Mouse (Mus musculus): ENCODE measurements around the gene Terb1.

The Terb1 gene

GRCm38 (mm10) chr8:104446016-104446415 is 63.7 kb downstream of the Terb1 start:
- DNase-seq, result no peak

DNA sequence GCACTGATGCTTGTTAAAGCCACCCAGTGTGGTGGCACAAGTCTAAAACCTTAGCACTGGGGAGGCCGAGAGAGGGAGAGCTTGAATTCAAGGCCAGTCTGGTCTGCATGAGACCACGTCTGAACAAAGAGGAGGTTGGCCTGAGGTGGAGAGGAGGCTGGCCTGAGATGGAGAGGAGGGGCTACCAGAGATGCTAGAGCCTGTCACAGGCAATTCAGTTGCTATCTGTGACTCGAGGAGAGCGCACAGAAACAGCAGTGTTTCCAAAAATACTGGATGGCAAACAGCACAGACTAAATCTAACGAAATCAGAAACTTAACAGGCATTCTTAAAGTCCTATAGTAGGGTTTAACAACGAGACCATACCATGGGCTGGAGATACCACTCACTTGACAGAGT is 64.5 kb downstream of the Terb1 start:
- no peak for DNase-seq

DNA sequence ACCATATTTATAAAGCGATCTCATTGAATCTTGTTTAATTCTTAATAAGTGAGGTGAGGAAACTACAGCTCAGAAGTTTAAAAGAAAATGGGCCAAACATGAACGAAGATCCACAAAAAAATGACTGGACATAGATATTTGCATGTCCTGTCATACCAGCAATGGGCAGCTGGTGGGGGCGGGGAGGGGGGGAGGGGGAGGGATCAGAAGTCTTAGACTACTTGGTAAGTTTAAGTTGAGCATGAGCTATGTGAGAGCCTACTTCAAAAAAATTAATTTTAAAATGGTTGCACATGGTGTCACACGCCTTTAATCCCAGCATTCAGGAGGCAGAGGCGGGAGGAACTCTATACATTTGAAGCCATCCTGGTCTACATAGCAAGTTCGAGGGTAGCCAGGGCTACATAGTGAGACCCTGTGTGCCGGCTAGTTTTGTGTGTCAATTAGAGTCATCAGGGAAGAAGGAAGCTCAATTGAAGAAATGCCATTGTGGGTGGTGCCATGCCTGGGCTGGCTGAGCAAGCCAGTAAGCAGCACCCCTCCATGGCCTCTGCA is 66.5 kb downstream of the Terb1 start:
- no peak for DNase-seq

DNA sequence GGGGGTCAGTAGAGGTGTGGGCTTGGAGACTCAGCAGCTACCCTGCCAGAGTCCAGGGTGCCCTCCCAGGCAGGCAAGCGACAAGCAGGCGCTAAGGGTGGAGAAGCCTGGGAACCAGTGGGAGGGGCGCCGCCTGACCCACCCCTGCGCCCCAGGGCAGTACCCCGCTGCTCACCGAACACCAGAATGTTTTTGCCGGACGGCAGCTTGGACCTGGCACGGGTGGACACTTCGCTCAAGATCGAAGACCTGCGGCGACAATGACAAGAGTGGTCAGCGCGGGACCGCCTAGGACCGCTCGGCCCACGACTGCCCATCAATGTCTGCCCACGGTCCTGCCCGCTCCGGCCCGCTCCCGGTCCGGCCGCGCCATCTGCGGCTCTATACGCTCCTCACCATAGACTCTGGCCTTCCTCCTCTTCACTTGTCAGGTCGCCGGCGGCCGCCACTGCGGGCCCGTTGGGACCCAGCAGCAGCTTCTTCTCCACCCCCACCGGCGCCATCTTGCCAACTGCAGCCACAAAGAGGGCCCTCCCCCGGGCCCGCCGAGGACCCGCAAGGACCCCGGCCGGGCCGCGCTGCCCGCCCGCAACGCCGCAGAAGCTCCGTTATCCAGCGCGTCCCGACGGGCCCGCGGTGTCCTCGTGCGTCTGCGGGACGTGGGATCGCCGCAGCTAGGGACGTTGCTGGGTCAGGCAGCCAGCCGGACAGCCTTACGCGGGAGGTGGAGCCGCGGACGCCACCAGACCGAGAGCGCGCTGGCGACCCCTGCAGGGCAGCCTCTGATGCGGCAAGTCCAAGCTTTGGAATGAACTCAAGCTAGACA is 67.2 kb downstream of the Terb1 start, which contains the start of gene Dync1li2:
Dync1li2 (minus strand) TSS at position 749 of the 826 bp plus-strand sequence.
- DNase-seq, result peak; percentile 71 to 78

DNA sequence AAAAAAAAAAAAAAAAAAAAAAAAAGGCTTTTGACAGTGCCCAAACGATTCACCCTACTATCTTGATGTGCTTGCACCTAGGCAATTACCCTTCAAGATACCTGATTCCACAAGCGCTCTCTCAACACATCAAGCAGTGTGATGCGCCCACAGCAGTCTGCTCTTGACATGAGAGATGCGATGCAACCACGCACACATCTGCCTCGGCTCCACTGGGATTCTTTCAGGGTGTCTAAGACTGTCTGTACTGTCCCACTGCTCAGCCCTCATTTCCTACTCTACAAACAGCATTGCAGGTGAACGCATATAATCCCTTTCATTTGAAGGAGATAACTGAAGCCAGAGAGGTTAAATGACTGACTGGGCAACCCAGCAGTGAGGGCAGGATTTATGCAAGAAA is 68.1 kb downstream of the Terb1 start:
- no peak for DNase-seq

GRCm38 (mm10) chr8:104439461-104439860 is 70.2 kb downstream of the Terb1 start:
- no peak for DNase-seq

- DNase-seq, result no peak
Measured at GRCm38 (mm10) chr8:104437494-104438135, 72.1 kb downstream of the Terb1 start.

GRCm38 (mm10) chr8:104436591-104436990 is 73.1 kb downstream of the Terb1 start:
- DNase-seq, result no peak

DNA sequence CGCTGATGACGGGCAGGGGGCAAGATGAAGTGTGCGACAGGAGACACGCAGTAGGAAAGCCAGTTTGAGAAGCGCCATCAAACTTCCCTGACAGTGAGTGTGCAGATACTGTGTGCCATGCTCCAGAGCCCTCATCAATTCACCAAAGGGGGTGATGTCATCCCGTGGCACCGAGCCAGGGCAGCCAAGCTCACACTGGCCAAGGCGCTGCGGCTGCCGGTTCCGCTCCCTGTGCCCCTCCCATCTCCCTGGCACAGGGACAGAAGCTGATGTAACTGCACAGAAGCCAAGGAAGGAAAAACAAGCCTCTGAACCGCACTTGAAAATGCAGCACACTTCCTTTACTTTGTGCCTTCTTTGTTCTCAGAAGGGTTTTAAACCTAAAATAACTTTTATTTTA is 73.7 kb downstream of the Terb1 start:
- peak; percentile 60 to 66 for DNase-seq

DNA sequence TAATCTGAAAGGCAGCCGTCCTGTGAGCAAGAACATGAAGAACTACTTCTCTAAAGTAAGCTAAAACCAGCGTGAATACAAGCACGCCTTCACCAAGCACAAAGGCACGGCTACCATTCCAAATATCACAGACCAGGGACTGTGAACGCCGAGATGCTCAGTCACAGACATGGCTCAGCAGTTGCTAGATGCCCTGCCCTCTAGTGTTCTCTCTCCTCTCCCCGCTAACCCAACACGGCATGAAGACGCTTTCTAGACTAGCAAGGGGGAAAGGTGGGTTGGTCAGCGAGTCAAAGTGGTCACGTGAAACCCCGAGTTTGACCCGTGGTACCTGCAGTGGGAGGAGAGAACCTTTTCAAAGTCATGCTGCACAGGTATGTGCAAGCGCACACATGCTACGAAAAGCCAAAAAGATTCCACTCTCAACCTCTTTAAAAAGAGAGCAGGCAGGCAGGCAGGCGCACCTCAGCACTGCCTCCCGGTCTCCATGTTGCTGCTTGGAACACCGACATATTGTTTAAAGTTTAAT is 74.8 kb downstream of the Terb1 start:
- no peak for DNase-seq

- DNase-seq, result no peak
Measured at GRCm38 (mm10) chr8:104434275-104434674, 75.4 kb downstream of the Terb1 start.

GRCm38 (mm10) chr8:104433191-104433842 is 76.4 kb downstream of the Terb1 start:
- no peak for DNase-seq

DNA sequence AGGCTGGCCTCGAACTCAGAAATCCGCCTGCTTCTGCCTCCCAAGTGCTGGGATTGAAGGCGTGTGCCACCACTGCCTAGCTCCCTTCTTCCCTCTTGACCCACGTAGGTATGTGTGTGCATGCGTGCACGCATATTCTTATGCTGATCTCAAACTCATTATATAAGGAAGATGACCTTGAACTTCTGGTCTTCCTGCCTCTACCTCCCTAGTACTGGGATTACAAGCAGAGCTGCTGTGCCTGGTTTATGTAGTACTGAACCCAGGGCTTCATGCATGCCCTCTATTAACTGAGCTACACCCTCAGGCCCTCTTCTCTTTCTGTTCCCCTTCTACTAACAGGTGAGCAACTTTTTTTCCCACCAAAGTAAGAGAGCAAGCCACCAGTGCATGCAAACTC is 77.1 kb downstream of the Terb1 start:
- DNase-seq, result no peak

- DNase-seq, result no peak
Measured at GRCm38 (mm10) chr8:104430230-104430629, 79.5 kb downstream of the Terb1 start.

DNA sequence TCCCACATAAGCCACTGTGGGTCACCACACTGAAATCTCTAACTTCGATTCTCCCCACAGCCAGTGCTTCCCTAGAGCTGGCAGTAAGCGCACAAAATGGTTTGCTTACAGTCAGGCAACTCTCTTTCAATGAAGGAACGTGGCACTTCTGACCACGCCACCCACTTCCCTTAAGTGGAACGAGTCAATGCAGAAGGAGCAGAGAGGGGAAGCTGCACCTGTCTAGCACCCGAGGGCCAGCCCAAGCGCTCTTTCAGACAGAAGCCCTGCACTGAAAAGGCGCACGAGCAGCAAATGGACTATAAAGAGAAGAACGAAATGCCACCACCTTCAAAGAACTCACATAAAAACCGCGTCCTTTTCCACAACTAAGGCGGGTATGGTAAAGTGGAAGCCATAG is 82.0 kb downstream of the Terb1 start:
- DNase-seq, result no peak

DNA sequence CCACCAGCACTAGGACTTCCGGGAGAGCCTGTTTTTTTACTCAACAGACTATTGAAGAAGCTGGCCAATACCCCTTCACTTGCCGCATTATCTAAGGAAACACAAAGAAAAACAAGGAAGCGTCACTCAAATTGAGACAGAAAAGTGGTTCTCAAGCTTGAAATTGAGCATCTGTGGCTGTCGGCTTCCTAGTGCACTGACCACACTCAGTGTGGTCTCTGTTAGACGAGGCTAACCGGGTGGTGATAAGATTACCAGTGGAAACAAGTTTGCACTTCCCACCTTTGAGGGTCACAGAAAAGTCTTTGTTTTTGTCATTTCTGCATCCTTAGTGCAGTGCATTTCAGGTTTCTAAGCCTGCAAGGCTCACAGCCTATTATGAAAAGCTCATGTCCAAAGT is 87.4 kb downstream of the Terb1 start:
- no peak for DNase-seq

DNA sequence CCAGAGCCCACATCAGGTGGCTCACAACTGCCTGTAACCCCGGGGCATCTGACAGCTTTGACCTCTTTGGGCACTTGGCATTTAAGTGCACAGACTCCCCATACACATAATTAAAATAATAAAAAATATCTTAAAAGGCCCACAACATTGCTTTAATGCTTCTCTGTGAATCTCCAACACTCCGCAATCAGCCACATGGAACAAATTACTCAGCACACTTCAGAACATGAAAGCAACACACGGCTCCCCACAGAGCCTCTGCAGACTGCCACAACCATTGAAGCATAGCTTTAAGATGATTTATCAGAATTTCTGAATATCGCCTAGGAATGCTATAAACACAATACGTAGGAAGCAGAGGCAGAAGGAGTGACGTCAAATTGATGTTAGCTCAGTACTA is 93.7 kb downstream of the Terb1 start:
- DNase-seq, result no peak

GRCm38 (mm10) chr8:104414204-104414603 is 95.5 kb downstream of the Terb1 start:
- DNase-seq, result no peak

DNA sequence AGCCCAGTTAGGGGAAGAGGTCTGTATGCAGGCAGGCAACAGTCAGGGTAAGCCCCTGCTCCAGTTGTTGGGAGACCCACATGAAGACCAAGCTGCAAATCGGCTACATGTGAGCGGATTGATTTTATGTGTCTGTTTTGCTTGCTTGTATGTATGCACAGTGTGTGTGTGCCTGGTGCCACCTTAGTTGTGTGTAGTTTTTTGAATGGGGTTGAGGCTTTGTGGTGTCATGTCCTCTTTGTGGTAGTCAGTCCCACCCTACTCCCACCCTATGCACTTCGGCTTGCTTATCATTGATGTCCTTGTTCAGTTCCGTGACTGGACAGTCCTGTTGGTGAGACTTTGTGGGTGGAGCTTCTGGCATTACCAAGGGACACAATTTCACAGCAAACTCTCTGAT is 95.9 kb downstream of the Terb1 start:
- no peak for DNase-seq

GRCm38 (mm10) chr8:104412805-104413532 is 96.7 kb downstream of the Terb1 start:
- no peak for DNase-seq

DNA sequence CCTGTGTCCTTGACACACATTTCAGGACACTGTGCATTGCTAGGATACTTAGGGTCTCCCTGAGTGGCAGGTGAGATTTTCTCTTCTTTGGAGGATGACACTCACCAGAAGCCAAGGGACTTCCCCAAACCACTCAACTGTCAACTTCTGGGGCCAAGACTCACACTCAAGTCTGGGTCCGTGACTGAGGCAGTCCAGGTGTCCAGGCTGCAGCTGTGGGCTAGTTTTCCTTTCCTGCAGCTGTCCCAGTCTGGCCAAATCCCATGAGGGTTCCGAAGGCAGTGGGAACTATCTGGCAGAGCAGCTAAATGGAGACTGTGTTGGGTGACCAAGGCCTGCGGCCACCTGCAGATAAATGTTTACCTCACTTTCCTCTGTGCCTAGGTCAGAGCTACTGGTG is 97.7 kb downstream of the Terb1 start:
- no peak for DNase-seq

DNA sequence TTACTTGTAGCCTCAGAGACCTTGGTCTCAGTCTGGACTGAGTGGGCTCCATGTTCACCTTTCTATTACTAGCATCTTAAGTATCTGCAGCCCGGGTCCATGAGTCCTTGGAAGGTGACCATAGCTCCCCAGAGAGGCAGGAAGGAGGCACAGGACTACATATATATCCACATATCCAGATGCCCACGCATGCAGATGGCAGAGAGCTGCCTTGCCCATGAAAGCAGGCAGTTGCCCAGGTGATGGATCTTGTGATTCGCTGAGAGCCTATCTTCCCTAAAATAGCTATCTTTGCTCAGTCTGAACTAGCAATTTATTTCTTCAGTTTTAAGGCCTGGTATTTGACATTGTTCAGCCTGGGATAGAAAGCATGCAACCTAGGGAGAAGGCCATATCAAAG is 98.2 kb downstream of the Terb1 start:
- DNase-seq, result no peak

Data from thymus, adult 18-20 months (tissue).